Mouse (Mus musculus) CH12.LX (cell line): ENCODE results near the gene Slc35f2.

Source experiments
- CTCF ChIP-seq, 2 experiments: IDR thresholded peaks in 1 of 2; conservative IDR thresholded peaks in 1 of 2; 2 replicates each; pipeline ENCODE4 v1.5.1; 2011 to 2012; ENCODE audit warnings: low read depth in 2 of 2, low read length in 2 of 2, improper control_type of control experiment in 1 of 2, inconsistent platforms in 1 of 2, mild to moderate bottlenecking in 1 of 2, moderate library complexity in 1 of 2
- POLR2A ChIP-seq: IDR thresholded peaks from 2 replicates; pipeline ENCODE4 v1.6.1; 2011; ENCODE audit warnings: low read depth, mild to moderate bottlenecking, improper control_type of control experiment, low read length

DNA sequence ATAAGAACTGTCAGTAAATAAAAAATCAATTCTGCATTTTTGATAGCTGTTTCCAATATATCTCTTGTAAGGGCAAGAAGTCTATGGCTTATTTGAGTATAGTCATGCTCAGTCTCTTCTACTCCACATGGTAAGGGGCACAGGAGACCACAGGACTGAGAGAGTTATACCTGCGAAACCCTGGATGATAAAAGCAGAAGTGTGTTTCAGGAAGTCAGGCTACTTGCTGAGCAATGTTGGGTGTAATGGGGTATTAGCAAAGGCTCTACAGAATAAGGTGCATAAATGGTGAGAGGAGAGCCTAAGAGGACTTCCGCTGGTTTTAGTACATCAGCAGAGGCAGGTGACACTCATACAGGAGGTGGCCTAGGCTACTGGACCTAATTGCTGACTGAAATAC lies 13.2 kb upstream of the Slc35f2 start:
- TF ChIP-seq CTCF (conservative IDR thresholded peaks at IDR 0.05 in 1 of 2, IDR thresholded peaks at IDR 0.05 in 1 of 2; ENCODE audit: low read depth in 2 of 2, low read length in 2 of 2) (no peak), POLR2A (no peak)
